11 mouse cellular contexts compared by ENCODE assay signal in the genomic region with DNA sequence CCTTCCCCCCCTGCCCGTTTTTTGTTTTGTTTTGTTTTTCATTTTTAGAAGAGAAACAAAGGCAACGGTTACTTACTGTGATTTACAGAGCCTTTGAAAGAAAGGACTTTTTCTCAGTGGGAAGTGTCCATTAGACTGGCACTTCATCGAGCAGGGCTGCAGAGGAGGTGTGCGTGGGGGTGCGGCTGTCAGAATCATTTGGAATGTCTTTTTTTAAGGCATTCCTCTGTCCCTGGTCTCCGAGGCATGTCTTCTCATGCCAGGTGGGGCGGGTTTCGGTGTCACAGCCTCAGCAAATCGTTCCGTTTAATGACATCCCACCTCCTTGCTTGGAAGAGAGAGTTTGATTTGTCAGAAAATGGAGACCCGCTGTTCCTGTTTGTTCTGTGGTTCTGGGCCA. TPM values are rescaled to one million over a fixed set of nuclear protein-coding genes. Genes with fewer than 3 reads are reported as not detected.
"Had no signal": no experiment of that assay in that cellular context is flagged by ENCODE, and none has a peak within 500 bp of the region (broad histone marks: within the 10 kb centered on the region; RNA-seq: fewer than 3 reads in every experiment).

No protein-coding gene starts in this region.

- H3K9ac ChIP-seq: liver, embryonic 15.5 days; midbrain, embryonic 13.5 days had no signal

- H3K4me2 ChIP-seq: liver, embryonic 11.5 days; liver, embryonic 15.5 days; midbrain, embryonic 13.5 days had no signal

- H3K9me3 ChIP-seq: limb, embryonic 10.5 days; liver, embryonic 15.5 days; midbrain, embryonic 13.5 days had no signal

- H3K27me3 ChIP-seq: liver, embryonic 15.5 days; midbrain, embryonic 13.5 days had no signal

- H3K4me3 ChIP-seq: limb, embryonic 10.5 days; liver, embryonic 15.5 days; midbrain, embryonic 13.5 days had no signal

- ATAC-seq: intestine, postnatal 0 days; lung, postnatal 0 days; midbrain, embryonic 13.5 days had no signal

- H3K27ac ChIP-seq: limb, embryonic 10.5 days; liver, embryonic 15.5 days; midbrain, embryonic 13.5 days; stomach, postnatal 0 days had no signal

- H3K4me1 ChIP-seq: limb, embryonic 10.5 days had no signal

- DNase-seq: kidney, postnatal 25 days; lung, adult 2 months; lung, postnatal 36 days; thymus, postnatal 4 days had no signal

RNA-seq across cellular contexts. Expression of gene Tmem132b, which starts 26.9 kb away (rescaled TPM):
- polyA plus RNA-seq: liver, embryonic 15.5 days; lung, postnatal 0 days had no signal
